Mouse (Mus musculus) frontal cortex, postnatal 25 days (tissue): ENCODE measurements at regions not wholly inside any gene's neighbourhood (a gene's known extent, or its start where the extent isn't known, plus 50 kb on each side); places are given as distances from the start of the nearest gene placed in this dataset.

Experiments used
- DNase-seq, 2 experiments: peaks; one replicate each; pipeline ENCODE4 v3.0.0; 2022; ENCODE audit warnings: low spot score in 2 of 2

DNA sequence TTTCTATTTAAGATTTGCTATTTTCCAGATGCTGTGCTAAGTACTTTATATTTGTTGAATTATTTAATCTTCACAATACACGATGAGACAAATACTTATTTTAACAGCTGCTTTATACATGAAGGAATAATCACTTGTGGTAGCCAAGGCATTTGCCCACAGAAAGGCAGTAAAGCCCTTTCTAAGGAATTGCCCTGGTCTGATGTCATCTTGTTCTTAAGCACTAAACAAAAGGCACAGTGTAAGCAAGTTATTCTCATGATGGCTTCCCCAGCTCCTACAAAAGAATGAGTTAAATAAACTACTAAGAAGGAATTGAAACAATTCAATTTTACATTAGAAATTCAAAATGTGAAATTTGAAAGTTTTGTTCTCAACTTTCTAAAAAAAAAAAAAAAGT lies 358.8 kb downstream of the Cenpc1 start:
- no peak for DNase-seq

- DNase-seq = no peak
These were observed 359.3 kb downstream of the Cenpc1 start for GRCm38 (mm10) chr5:85706084-85706483.

DNA sequence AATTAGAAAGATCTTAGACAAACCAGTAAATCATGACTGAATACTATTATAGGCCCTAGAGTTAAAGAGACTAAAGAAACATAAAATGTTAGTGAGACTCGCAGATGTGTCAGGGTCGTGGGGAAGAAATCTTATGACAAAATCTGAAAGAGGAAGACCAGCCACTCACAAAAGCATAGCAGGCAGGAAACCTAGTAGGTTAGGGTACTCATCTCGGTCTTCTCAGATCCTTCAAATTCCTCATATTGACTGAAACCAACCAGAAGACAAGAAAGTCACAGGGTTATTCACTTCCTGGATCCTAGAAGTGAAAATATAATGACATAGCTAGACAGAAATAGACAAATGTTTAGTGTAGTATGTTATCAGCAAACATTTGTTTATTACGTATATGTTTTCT lies 387.5 kb downstream of the Cenpc1 start:
- DNase-seq = no peak

- no peak for DNase-seq
These were observed 394.3 kb downstream of the Cenpc1 start for GRCm38 (mm10) chr5:85671121-85671520.

- DNase-seq = no peak
These were observed 403.9 kb downstream of the Cenpc1 start for GRCm38 (mm10) chr5:85661487-85661886.

DNA sequence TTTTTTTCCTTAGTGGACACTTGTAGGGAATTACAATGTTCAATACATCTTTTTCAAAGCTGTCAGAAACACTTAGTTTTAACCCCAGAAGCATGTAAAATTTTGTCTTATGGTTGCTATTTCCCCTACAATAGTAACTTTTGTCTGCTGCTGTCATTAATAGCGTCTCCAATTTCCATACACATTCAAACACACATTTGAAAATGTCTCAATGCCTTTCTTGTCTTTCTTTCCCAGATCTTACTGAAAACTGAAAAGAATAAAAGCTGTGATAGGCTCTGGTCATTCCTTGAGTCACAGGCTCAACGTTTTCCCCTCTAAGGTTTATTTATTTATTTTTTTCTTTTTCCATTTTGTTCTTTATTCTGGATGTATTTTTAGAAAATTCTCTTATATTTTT lies 444.3 kb downstream of the Cenpc1 start:
- no peak for DNase-seq

- no peak for DNase-seq
These were observed 450.6 kb downstream of the Cenpc1 start for GRCm38 (mm10) chr5:85614783-85615182.

- DNase-seq = no peak
These were observed 452.8 kb downstream of the Cenpc1 start for GRCm38 (mm10) chr5:85612606-85613005.

DNA sequence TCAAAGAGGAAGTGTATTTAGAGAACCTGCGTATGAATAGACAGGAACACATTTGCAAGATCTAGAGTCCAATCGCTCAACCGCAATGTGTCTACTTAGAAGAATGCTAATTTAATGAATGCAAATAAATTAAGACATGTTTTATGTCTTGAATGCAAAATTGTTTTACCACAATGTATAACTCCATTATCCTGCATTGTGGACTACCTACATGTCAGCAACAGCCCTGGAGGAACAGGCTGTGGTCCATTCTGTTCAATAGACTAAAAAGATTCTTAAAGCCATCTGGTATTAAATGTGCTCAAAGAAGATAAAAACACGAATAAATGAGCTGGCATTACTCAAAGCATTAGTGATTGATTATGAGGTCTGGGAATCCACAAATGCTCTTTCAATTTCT lies 456.3 kb downstream of the Cenpc1 start:
- DNase-seq = no peak

GRCm38 (mm10) chr5:85598164-85598563 lies 467.2 kb downstream of the Cenpc1 start:
- no peak for DNase-seq

GRCm38 (mm10) chr5:85595082-85595447 lies 470.3 kb downstream of the Cenpc1 start:
- no peak for DNase-seq

GRCm38 (mm10) chr5:85594413-85595081 lies 470.8 kb downstream of the Cenpc1 start:
- DNase-seq = no peak

DNA sequence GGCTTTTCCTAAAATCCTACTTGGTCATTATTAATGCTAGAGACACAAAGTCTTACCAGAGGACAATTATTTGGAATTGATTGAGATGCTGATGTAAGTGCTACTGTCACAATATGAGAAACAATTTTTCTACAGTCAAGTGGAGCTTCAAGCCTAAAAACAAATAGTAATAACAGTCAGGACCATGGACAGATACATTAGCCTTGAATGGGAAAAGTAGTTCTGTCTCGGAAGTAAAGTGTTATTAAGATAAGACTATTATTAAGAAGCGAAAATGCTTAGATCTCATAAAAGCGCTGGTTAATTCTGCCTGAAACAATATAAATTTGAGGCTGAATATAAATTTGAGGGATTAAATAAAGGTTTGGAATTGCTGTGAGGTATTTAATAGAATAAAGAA lies 473.1 kb downstream of the Cenpc1 start:
- no peak for DNase-seq

DNA sequence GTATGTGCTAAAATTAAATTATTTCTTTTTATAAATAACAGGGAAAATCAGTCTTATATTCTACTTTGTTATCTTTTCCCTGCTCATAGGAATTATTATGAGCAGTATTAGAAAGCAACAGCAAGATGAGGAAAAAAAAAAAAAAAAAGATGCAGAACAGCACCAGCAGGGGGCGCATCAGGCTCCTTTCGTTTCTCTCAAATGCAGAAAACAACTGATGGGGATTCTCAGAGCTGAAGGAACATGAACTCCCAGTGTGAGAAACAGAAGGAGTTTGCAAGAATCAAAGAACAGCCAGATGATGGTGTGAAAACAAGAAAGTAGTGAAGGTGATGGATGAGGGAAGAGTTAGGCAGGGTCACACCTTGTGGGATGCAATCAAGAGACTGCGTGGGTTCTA lies 478.7 kb downstream of the Cenpc1 start:
- DNase-seq = peak in 1 of 2 experiments; percentile 36

DNA sequence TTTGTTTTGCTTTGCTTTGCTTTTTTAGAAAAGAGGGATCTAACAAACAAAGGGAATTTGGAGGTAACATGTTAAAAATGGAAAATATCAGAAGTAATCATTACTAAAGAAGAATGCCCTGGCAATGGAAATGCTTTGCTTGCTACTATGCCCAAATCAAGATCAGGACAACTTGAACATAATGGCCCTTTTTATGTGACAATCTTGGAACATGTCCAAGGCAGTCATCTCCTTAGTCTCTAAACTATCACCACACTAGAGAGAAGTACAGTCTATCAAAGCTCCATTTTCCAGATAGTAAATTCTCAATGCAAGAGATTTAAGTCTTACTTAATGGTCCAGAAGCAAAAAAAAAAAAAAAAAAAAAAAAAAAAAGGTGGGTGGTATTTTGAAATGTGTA lies 492.9 kb downstream of the Cenpc1 start:
- no peak for DNase-seq

DNA sequence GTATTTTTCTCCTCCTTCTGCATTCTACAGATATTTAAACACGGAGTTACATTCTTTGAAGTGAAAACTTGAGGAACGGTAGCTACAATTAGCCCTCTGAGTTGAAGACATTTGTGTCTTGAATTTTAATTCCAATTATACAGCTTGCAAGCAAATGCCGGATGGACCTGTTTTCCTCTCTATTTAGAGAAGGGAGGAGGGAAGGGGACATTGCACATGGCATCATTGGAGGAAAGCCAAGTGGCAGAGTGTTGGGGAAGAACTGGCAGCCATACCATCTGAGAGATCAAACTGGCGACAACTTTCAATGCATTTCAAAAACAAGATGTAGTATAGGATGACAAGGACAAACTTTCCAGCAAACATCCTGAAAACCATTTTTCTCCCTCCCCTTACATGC lies 493.4 kb downstream of the Cenpc1 start:
- no peak for DNase-seq

DNA sequence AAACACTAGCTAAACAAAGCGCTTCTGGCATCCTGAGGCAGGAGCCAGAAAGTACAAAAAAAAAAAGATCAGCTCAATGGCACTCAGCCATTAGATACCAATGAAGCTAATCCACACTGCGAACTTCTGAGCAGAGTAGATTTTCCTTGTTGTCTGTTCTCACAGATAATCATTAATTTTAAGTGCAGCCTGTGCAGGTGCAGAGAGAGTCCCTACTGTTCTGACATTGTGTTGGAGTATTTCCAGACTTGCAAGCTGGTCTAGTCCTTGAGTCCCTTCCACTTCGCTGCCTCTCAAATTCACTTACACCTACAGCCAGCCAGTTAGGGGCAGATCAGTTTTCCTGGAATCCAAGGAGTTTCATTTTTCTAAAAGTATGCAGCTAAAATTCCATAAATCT lies 494.0 kb downstream of the Cenpc1 start:
- no peak for DNase-seq

GRCm38 (mm10) chr5:85536329-85536728 lies 529.1 kb downstream of the Cenpc1 start:
- no peak for DNase-seq

GRCm38 (mm10) chr5:85525385-85526194 lies 539.8 kb downstream of the Cenpc1 start:
- no peak for DNase-seq

DNA sequence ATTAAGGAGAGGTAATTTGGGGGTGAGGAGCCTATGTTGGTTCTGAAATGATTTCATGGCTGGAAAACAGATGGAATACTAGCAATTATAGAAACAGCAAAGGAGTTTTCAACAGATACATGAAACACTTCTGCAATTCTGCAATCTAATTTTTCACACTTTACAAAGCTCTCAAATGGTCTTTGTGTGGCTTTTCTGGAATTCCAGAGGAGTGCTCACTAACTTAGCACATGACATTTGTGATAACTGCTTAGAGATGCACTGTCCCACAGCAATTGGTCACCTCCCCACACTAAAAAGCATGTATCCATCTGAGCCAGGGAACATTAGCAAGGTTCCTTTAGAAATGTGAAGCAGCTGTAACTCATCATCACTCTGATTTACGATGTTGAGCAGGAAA lies 560.1 kb downstream of the Cenpc1 start:
- DNase-seq = no peak

GRCm38 (mm10) chr5:85497261-85497660 lies 568.1 kb downstream of the Cenpc1 start:
- DNase-seq = no peak

DNA sequence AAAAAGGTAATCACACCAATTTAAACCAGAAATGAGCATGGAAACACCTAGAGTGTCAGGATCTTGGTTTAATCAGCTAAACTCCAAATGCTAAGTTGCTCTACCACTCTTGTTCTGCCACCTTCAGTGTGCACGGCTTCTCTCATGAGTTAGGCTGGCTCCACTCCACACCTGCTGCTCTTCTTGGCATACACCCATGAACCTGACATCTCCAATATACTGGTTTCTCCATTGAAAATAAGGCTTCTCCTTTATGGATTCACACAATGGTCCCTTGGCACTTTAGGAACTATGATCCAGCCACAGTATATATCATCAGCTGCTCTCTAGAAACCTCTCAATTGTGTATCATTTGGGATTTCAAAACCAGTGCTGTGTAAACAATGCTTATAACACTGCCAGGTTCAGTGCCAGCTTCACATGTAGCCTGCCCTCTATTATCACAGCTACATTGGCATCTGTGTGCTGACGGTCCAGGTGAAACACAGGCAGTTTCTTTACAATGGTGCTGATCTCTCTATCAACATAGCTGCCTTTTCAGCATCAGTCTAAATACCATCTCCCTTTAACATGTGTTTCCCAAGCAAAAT lies 579.6 kb downstream of the Cenpc1 start:
- DNase-seq = no peak

GRCm38 (mm10) chr5:85485157-85485556 lies 580.2 kb downstream of the Cenpc1 start:
- no peak for DNase-seq
